Mouse (Mus musculus): Measurements from ENCODE around the gene Ankrd36.

GRCm38 (mm10) chr11:5545457-5545856 lies 24.0 kb upstream of the Ankrd36 start:
- TF ChIP-seq CTCF (IDR thresholded peaks at IDR 0.05; ENCODE audit: insufficient read depth, low read depth, low read length) (no peak), POLR2A (IDR thresholded peaks at IDR 0.05; ENCODE audit: insufficient read depth, low read depth, low read length) (no peak)
